Mouse (Mus musculus) megakaryocyte, embryonic 14.5 days (primary cell): Measurements from ENCODE around the gene Phf1. TPM values are rescaled to one million over a fixed set of nuclear protein-coding genes. Genes with fewer than 3 reads are reported as not detected.
"Not testable (repeated sequence)": the region's sequence is repeated elsewhere in the genome, so short reads cannot be mapped to it uniquely, and the experiment has no call there.

Source experiments
- H3K27me3 ChIP-seq: replicated peaks from 2 replicates; pipeline ENCODE3; 2012; ENCODE audit warnings: inconsistent platforms
- H3K36me3 ChIP-seq: replicated peaks from 2 replicates; pipeline ENCODE3; 2012; ENCODE audit warnings: low read length, inconsistent platforms, mixed read lengths
- H3K4me1 ChIP-seq: 2 replicates; pipeline ENCODE4 v1.6.1; 2012; ENCODE audit warnings: inconsistent platforms
- H3K4me3 ChIP-seq: replicated peaks from 2 replicates; pipeline ENCODE3; 2012; ENCODE audit warnings: moderate library complexity, mild to moderate bottlenecking, inconsistent platforms
- H3K9me3 ChIP-seq: 2 replicates; pipeline ENCODE4 v1.6.1; 2012; ENCODE audit warnings: inconsistent platforms
- FLI1 ChIP-seq: IDR thresholded peaks from 2 replicates; pipeline ENCODE4 v1.6.1; 2012; ENCODE audit warnings: low read length, inconsistent platforms, mixed read lengths
- GATA1 ChIP-seq: IDR thresholded peaks from 3 replicates; pipeline ENCODE4 v1.6.1; 2012; ENCODE audit warnings: mixed read lengths, low read length, inconsistent platforms, borderline replicate concordance
- polyA plus RNA-seq: library from polyadenylated mRNA; stranded (reverse); fragments of >175 nt; gene quantifications from 2 replicates; pipeline ENCODE4 v1.2.3, GENCODE M21; 2012; ENCODE audit warnings: low replicate concordance; ENCODE audit not compliant: insufficient read depth

Gene Phf1
- polyA plus RNA-seq, 1 experiment, result 31.7 TPM

- Histone ChIP-seq H3K4me1 (peaks cover 19% of the 10 kb centered on the region), H3K36me3 (no peaks in the 10 kb centered on the region), H3K4me3 (no peak overlapping the region), H3K27me3 (peaks cover 16% of the 10 kb centered on the region), H3K9me3 (peaks cover 15% of the 10 kb centered on the region)
- TF ChIP-seq FLI1 (no peak), GATA1 (no peak)
These were observed 31.9 kb upstream of the Phf1 start for GRCm38 (mm10) chr17:26900916-26901315.

DNA sequence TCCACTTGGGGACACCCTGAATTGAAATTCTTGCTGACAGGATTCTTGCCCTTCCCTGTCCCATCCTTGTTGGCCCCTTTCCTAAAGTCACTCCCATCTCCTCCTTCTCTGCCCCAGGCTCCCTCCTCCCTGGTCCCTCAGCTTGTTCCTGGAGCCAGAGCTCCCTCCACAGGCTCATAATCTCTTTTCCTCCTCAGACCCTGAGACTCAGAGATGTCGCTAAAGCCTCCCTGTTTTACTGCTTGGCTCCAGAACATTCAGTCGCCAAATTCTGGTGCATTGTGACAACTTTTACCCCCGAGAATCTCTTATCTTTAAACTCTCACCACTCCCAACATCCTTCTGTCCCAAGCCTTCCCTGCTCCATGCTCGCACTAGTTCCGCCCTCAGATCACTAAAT is 28.5 kb upstream of the Phf1 start:
- Histone ChIP-seq H3K36me3 (no peaks in the 10 kb centered on the region), H3K4me1 (no peaks in the 10 kb centered on the region), H3K27me3 (peaks cover 7% of the 10 kb centered on the region), H3K4me3 (no peak overlapping the region), H3K9me3 (peaks cover 40% of the 10 kb centered on the region)
- TF ChIP-seq GATA1 (no peak), FLI1 (no peak)

- not testable (repeated sequence) for H3K36me3 ChIP-seq, H3K4me3 ChIP-seq, H3K4me1 ChIP-seq, H3K27me3 ChIP-seq
- peaks cover 31% of the 10 kb centered on the region for H3K9me3 ChIP-seq
These were observed 25.3 kb upstream of the Phf1 start for GRCm38 (mm10) chr17:26907506-26907905.

GRCm38 (mm10) chr17:26915248-26915647 is 17.6 kb upstream of the Phf1 start:
- Histone ChIP-seq H3K27me3 (no peaks in the 10 kb centered on the region), H3K4me1 (peaks cover 25% of the 10 kb centered on the region), H3K4me3 (no peak overlapping the region), H3K36me3 (peaks cover 3% of the 10 kb centered on the region), H3K9me3 (no peaks in the 10 kb centered on the region; the same call in 1 of the 2 replicates)
- TF ChIP-seq FLI1 (no peak), GATA1 (no peak)

- no peaks in the 10 kb centered on the region; the same call in 1 of the 2 replicates for H3K9me3 ChIP-seq
- peaks cover 16% of the 10 kb centered on the region for H3K36me3 ChIP-seq
- peaks cover 28% of the 10 kb centered on the region for H3K4me1 ChIP-seq
- H3K4me3 ChIP-seq, result peak within 1 kb of the TSS; percentile 94
- H3K27me3 ChIP-seq, result no peaks in the 10 kb centered on the region
- TF ChIP-seq GATA1, result no peak
- TF ChIP-seq FLI1, result no peak
These were observed 16.0 kb upstream of the Phf1 start, which contains the start of gene Kifc5b for GRCm38 (mm10) chr17:26916711-26917482. Kifc5b (plus strand) TSS chr17:26917091.

DNA sequence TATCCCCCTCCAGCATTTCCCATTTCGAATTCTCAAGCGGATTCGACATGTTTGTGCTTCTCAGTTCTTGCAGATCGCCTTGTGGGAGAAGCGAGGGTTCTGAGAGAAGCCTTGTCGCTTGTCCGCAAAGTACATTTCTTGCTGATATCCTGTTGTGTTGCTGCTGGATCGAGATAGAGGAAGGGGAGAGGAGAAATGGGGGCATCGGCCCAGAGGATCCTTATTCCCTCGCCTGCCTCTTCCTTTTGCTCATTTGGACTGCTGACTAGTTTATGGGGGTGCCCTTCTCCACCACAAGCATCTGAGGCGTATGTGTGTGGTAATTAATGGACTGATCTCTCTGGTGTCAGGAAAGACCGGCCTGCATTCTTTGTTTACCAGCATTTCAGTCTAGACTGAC is 15.3 kb upstream of the Phf1 start:
- H3K27me3 ChIP-seq, H3K9me3 ChIP-seq: not testable (repeated sequence)
- H3K36me3 ChIP-seq, result peaks cover 16% of the 10 kb centered on the region
- peak overlapping the region; percentile 94 for H3K4me3 ChIP-seq
- peaks cover 28% of the 10 kb centered on the region for H3K4me1 ChIP-seq

DNA sequence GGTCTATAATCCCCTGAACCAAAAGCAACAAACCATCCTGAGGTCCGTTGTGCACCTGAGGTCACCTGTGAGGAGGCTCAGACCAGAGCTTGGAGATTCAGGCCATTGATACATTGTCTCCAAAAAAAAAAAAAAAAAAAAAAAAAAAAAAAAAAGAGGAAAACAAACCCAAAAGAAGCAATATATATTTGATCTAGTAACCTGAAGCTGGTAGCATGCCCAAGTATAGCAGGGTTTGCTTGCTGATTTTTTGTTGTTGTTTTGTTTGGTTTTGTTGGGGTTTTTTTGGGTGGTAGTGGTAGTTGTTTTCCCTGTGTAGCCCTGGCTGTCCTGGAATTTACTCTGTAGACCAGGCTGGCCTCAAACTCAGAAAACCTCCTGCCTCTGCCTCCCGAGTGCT is 14.5 kb upstream of the Phf1 start:
- TF ChIP-seq FLI1 (no peak; the same call in 1 of the 2 replicates), GATA1 (no peak)
- Histone ChIP-seq H3K9me3 (no peaks in the 10 kb centered on the region; the same call in 1 of the 2 replicates), H3K4me3 (peak overlapping the region; percentile 85), H3K4me1 (peaks cover 28% of the 10 kb centered on the region), H3K27me3 (no peaks in the 10 kb centered on the region), H3K36me3 (peaks cover 19% of the 10 kb centered on the region)

DNA sequence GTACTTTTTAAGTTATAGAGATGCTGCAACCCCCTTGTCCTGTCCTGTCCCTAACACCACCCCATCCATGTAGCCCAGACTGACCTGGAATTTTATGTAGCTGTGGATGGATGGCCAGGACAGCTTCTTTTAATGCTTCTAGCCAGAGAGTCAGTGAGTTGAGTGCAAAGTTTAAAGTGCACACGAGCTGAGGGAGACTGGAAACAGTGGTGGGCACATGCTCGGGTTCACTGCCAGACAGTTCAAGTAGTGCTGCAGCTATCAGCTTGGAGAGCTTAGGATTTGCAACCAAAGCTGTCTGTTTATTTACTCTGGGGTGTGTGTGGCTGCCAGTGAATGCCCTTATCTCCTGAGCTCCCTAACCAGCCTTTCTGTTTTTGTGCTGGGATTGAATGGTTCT is 13.3 kb upstream of the Phf1 start:
- not testable (repeated sequence) for H3K9me3 ChIP-seq, H3K27me3 ChIP-seq, H3K4me3 ChIP-seq
- Histone ChIP-seq H3K4me1 (peaks cover 28% of the 10 kb centered on the region), H3K36me3 (peaks cover 25% of the 10 kb centered on the region)

GRCm38 (mm10) chr17:26922368-26922767 is 10.5 kb upstream of the Phf1 start:
- not testable (repeated sequence) for H3K27me3 ChIP-seq, H3K9me3 ChIP-seq, H3K4me3 ChIP-seq
- peaks cover 52% of the 10 kb centered on the region for H3K36me3 ChIP-seq
- H3K4me1 ChIP-seq, result peaks cover 28% of the 10 kb centered on the region

- H3K27me3 ChIP-seq, H3K9me3 ChIP-seq, H3K4me3 ChIP-seq, H3K4me1 ChIP-seq: not testable (repeated sequence)
- peaks cover 70% of the 10 kb centered on the region for H3K36me3 ChIP-seq
These were observed 7.4 kb upstream of the Phf1 start for GRCm38 (mm10) chr17:26925414-26925813.

GRCm38 (mm10) chr17:26931795-26932194 is 1.1 kb upstream of the Phf1 start:
- not testable (repeated sequence) for H3K4me3 ChIP-seq, H3K27me3 ChIP-seq, H3K9me3 ChIP-seq
- peaks cover 41% of the 10 kb centered on the region for H3K4me1 ChIP-seq
- H3K36me3 ChIP-seq, result peaks cover 65% of the 10 kb centered on the region
